Mouse (Mus musculus) forebrain, embryonic 14.5 days (tissue): ENCODE measurements around the gene Slc5a5. TPM values are rescaled to one million over a fixed set of nuclear protein-coding genes. Genes with fewer than 3 reads are reported as not detected.

Experiments
- ATAC-seq: fragments of 200-750 bp; cut with Nextera tagmentation; 2 replicates; pipeline ENCODE4 v1.8.0; 2017; ENCODE audit warnings: mild to moderate bottlenecking, moderate library complexity
- DNase-seq: peaks from one replicate; pipeline ENCODE4 v3.0.0-alpha.2; 2015; ENCODE audit warnings: low spot score
- H3K27ac ChIP-seq: fragments of 300-500 bp; sonication (generic); 2 replicates; pipeline ENCODE4 v1.5.1; 2014; ENCODE audit warnings: low read depth, mild to moderate bottlenecking, control low read depth, low read length, moderate library complexity
- H3K27me3 ChIP-seq: fragments of 300-500 bp; sonication (generic); replicated peaks from 2 replicates; pipeline ENCODE4 v1.6.1; 2014; ENCODE audit warnings: low read length, control low read depth, mixed read lengths; ENCODE audit not compliant: control insufficient read depth, insufficient read depth
- H3K36me3 ChIP-seq: fragments of 300-500 bp; sonication (generic); 2 replicates; pipeline ENCODE4 v1.6.1; 2014; ENCODE audit warnings: low read length, control low read depth; ENCODE audit not compliant: control insufficient read depth, insufficient read depth
- H3K4me1 ChIP-seq: fragments of 300-500 bp; sonication (generic); 2 replicates; pipeline ENCODE4 v1.6.1; 2014; ENCODE audit warnings: antibody characterized with exemption, low read length, control low read depth; ENCODE audit not compliant: control insufficient read depth, insufficient read depth
- H3K4me2 ChIP-seq: fragments of 300-500 bp; sonication (generic); 2 replicates; pipeline ENCODE4 v1.6.1; 2014; ENCODE audit warnings: mild to moderate bottlenecking, control low read depth, low read length
- H3K4me3 ChIP-seq: fragments of 300-500 bp; sonication (generic); 2 replicates; pipeline ENCODE4 v1.5.1; 2014; ENCODE audit warnings: low read depth, low read length, control low read depth
- H3K9ac ChIP-seq: fragments of 300-500 bp; sonication (generic); 2 replicates; pipeline ENCODE4 v1.6.1; 2014; ENCODE audit warnings: mild to moderate bottlenecking, low read length, control low read depth, moderate library complexity
- H3K9me3 ChIP-seq: fragments of 300-500 bp; sonication (generic); replicated peaks from 2 replicates; pipeline ENCODE4 v1.6.1; 2016; ENCODE audit warnings: low read length, control low read depth, mixed read lengths; ENCODE audit not compliant: control insufficient read depth
- WGBS: fragments of 180-500 bp; shearing (Covaris S2); extraction: QIAGEN DNeasy Blood & Tissue Kit; methylation state at CpG from one replicate; pipeline ENCODE4 v1.1.7; 2014; 5-methylcytosine and 5-hydroxymethylcytosine counted together
- polyA plus RNA-seq: library from polyadenylated mRNA; unstranded; fragments of >200 nt; fragmentation: Nextera tagmentation; extraction: Ambion mirVana; gene quantifications from 2 replicates; pipeline ENCODE4 v1.2.1, GENCODE M21; 2014

Gene Slc5a5
- polyA plus RNA-seq, 1 experiment from 2014 or later: 0.60 TPM

DNA sequence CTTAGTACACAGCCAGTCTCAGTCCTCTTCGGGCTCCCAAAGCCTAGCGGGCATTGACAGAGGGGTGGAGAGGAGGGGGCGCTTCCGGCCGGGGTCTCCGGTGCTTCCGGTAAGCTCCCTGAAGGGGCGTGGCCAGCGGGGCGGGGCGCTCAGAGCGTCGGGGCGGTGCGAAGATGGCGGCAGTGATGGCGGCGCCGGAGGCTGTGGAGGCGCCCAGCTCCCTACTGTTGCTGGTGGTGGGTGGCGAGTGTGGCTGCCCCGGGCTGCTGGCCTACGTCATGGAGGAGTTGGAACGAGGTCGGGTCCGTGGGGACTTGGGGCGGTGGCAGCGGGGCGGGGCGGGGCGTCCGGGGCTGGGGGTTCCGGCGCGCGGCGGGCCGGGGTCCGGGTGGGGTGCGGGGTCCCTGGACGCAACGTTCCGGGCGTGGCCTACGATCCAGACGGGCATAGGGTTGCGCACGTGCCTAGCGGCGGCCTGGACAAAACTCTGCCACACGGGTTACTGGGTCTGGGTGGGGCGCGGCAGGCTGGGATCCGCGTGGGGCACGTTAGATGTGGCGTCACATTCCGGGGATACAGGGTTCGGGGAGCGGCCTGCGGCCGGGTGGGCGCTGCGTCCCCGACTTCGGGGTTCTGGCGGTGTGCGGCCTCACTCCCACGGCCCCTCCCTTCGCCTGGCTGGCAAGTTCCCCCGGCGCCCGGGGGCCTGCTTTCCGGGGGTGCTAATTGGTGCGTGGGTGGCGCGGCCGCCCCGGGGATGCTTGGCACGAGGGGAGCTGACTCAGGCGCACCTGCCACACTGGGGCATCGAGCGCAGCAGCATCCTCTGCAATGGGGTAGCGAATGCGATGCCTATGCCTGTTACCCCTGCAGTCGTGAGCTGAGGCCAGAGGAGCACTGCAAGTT lies 13.5 kb upstream of the Slc5a5 start, which contains the start of gene Map1s:
TSS of gene Map1s (plus strand) at position 102 of the 906 bp plus-strand sequence.
- under 1% methylated on average over 67 of the region's 86 CpGs for WGBS
- peak within 1 kb of the TSS; percentile 84 for H3K4me3 ChIP-seq
- peak within 1 kb of the TSS; percentile 86 for H3K4me2 ChIP-seq
- H3K27me3 ChIP-seq: no peaks in the 10 kb centered on the region
- H3K9ac ChIP-seq: peak within 1 kb of the TSS; percentile 88
- H3K27ac ChIP-seq: peak within 1 kb of the TSS; percentile 92
- peaks cover 10% of the 10 kb centered on the region for H3K4me1 ChIP-seq
- peak; percentile 98 for ATAC-seq
- peak; percentile 96 for DNase-seq
- H3K9me3 ChIP-seq: no peaks in the 10 kb centered on the region
- H3K36me3 ChIP-seq: peaks cover 5% of the 10 kb centered on the region; the same call in 1 of the 2 replicates

DNA sequence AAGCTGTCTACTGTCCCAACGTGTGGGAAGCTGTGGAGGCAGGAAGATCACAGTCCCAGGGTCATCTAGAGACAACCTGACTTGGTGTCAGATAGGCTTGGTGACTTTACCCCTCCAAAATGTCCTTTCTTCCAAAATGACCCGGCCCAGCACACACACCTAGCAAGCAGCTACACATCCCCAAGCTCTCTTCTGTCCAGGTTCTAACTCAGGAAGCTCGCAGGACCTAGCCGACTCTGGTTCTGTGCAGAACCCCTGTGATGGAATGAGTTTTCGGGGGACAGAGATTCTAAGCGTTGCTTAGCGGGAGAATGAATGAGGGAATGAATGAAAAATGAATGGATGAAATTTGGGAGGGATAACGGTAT lies 12.9 kb upstream of the Slc5a5 start:
- no peaks in the 10 kb centered on the region for H3K9me3 ChIP-seq
- peak overlapping the region; percentile 84 for H3K4me3 ChIP-seq
- DNase-seq: no peak
- peak; percentile 30 for ATAC-seq
- 17% methylated on average over 8 of the region's 8 CpGs for WGBS
- no peaks in the 10 kb centered on the region for H3K36me3 ChIP-seq
- H3K27me3 ChIP-seq: no peaks in the 10 kb centered on the region
- peak overlapping the region; percentile 86 for H3K4me2 ChIP-seq
- peak overlapping the region; percentile 92 for H3K27ac ChIP-seq
- peak overlapping the region; percentile 88 for H3K9ac ChIP-seq
- peaks cover 10% of the 10 kb centered on the region for H3K4me1 ChIP-seq

DNA sequence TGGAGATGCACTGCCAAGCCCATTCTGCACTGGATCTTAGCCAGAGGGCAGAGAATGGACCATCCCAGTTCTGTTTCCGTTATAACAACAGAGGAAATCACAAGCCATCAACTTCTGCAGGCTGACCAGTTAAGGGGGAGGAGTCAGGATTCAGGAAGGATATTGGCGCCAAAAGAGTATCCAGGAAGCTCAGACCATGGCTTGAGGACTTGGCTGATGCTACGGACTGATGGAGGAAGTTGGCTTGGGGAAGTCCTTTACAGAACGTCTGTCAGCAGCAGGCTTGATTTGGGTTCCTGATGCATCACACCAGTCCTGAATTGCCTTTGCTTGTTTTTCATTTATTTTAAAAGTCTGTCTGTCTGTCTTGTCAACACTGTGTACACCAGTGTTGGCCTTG lies 12.0 kb upstream of the Slc5a5 start:
- DNase-seq (no peak), ATAC-seq (no peak)
- Histone ChIP-seq H3K4me3 (no peak overlapping the region), H3K4me2 (no peak overlapping the region), H3K9ac (no peak overlapping the region), H3K9me3 (no peaks in the 10 kb centered on the region), H3K27me3 (no peaks in the 10 kb centered on the region), H3K4me1 (peaks cover 10% of the 10 kb centered on the region), H3K27ac (no peak overlapping the region), H3K36me3 (no peaks in the 10 kb centered on the region)
- 70% methylated on average over 4 of the region's 4 CpGs for WGBS

DNA sequence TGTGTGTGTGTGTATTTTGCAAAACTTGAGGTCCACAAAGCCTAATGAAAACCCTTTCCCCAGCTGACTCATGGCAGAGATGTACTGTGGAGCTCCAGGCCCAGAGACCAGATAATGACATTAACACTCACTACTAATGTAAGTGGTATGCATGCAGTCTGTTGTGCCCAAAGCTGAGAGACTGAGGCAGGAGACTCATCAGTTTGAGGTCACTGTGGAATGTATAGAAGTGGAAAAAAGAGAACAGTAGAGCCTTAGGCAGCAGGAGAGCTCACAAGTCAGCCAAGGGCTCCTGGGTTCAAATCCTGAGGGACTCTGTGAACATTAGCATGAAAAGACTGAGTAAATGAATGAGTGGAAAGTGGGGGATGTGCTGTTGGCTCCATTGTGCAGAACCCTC lies 11.0 kb upstream of the Slc5a5 start:
- H3K4me1 ChIP-seq: peaks cover 10% of the 10 kb centered on the region
- H3K27me3 ChIP-seq: no peaks in the 10 kb centered on the region
- no peak overlapping the region for H3K27ac ChIP-seq
- no peaks in the 10 kb centered on the region for H3K36me3 ChIP-seq
- H3K9ac ChIP-seq: no peak overlapping the region
- ATAC-seq (no peak), DNase-seq (no peak)
- H3K4me3 ChIP-seq: no peak overlapping the region
- H3K9me3 ChIP-seq: no peaks in the 10 kb centered on the region
- H3K4me2 ChIP-seq: no peak overlapping the region

DNA sequence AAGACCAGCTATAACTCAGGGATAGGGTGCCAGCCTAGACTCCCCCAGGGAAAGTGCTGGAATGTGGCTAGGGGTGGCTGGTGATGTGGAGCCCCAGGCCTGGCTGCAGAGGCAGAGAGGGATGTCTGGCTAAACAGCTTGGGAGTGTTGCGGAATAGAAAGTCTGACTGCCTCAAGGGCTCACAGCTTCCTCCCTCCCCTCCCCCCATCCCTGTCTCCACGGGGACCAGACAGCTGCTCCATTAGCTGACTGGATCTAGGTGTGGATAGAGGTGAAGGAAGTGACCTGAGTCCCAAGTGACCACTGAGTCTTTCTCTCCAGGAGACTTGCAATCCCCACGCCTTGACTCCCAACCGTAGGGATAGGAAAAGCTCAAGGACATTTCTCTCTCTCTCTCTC lies 10.6 kb upstream of the Slc5a5 start:
- no peaks in the 10 kb centered on the region for H3K36me3 ChIP-seq
- H3K4me2 ChIP-seq: no peak overlapping the region
- no peaks in the 10 kb centered on the region for H3K27me3 ChIP-seq
- no peak for ATAC-seq
- no peak for DNase-seq
- no peak overlapping the region for H3K27ac ChIP-seq
- H3K9ac ChIP-seq: no peak overlapping the region
- H3K9me3 ChIP-seq: no peaks in the 10 kb centered on the region
- peaks cover 13% of the 10 kb centered on the region for H3K4me1 ChIP-seq
- 42% methylated on average over 4 of the region's 4 CpGs for WGBS
- H3K4me3 ChIP-seq: no peak overlapping the region

DNA sequence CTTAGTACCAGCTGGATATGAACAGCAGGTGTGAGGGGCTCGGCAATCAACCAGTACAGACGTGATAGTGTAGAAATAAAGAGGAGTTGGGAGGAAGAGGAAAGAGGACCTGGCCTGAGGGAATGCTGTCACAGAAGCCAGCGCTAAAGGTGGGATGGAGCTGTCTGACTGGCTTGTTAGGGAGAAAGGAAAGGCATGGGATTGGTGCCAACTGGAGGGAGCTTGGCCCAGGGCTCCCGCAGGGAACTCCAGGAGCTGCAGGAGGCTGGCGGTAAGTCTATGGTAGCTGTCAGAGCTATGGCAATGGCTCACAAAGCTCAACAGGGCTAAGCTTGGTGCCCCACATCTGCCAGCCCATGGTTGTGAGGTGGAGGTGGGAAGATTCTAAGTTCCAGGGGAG lies 9.7 kb upstream of the Slc5a5 start:
- Histone ChIP-seq H3K4me2 (no peak overlapping the region), H3K4me1 (peaks cover 13% of the 10 kb centered on the region), H3K9ac (no peak overlapping the region), H3K36me3 (no peaks in the 10 kb centered on the region), H3K27ac (no peak overlapping the region), H3K27me3 (no peaks in the 10 kb centered on the region), H3K4me3 (no peak overlapping the region), H3K9me3 (no peaks in the 10 kb centered on the region)
- 29% methylated on average over 5 of the region's 5 CpGs for WGBS
- no peak for ATAC-seq
- DNase-seq: no peak

DNA sequence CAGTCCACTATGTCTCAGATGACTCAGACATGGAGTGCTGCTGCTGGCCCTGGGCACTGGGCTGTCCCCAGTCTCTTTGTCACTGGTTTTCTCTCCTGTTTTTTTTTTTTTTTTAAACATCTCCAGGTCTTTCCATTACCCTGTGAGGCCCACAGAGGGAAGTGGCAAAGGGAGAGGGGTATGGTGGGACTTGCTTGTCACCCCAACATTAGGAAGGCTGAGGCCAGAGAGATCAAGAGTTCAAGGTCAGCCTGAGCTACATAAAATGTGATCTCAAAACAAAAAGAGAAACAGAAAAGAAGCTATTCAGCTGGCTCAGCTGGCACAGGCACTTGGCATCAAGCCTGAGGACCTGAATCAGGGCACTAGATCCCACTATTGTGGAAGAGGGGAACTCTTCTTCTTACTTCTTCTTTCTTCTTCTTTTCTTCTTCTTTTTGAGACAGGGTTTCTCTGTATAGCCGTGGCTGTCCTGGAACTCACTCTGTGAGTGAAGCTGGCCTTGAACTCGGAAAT lies 8.4 kb upstream of the Slc5a5 start:
- Histone ChIP-seq H3K27ac (no peak overlapping the region), H3K4me2 (no peak overlapping the region), H3K36me3 (peaks cover 4% of the 10 kb centered on the region; the same call in 1 of the 2 replicates), H3K9ac (no peak overlapping the region), H3K27me3 (no peaks in the 10 kb centered on the region), H3K4me3 (no peak overlapping the region), H3K9me3 (no peaks in the 10 kb centered on the region), H3K4me1 (peaks cover 12% of the 10 kb centered on the region)
- 85% methylated on average over 2 of the region's 2 CpGs for whole genome bisulfite sequencing
- DNase-seq (no peak), ATAC-seq (no peak)

DNA sequence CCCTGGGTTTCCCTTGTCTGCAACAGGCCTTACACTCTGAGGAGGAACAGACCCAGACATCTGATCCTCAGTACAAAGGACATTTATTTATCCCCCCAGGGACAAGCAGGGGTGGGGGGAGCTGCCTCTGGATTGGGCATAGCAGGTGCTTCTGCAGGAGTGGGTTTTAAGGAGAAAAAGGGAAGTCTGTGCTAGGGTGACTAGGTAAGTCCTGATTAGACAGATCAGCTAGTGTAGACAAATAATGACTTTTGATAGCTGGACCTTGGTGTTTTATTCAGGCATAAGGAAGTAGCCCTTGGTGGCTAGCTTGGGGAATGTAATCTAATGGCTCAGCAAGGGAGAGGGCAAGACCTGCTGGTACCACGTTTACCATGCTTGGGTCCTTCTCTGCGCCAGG lies 6.7 kb upstream of the Slc5a5 start:
- ATAC-seq: no peak
- Histone ChIP-seq H3K4me3 (no peak overlapping the region), H3K4me2 (no peak overlapping the region), H3K9ac (no peak overlapping the region), H3K4me1 (peaks cover 8% of the 10 kb centered on the region), H3K27ac (no peak overlapping the region), H3K9me3 (no peaks in the 10 kb centered on the region), H3K36me3 (peaks cover 21% of the 10 kb centered on the region), H3K27me3 (no peaks in the 10 kb centered on the region)
- DNase-seq: no peak
- 78% methylated on average over 2 of the region's 2 CpGs for WGBS

DNA sequence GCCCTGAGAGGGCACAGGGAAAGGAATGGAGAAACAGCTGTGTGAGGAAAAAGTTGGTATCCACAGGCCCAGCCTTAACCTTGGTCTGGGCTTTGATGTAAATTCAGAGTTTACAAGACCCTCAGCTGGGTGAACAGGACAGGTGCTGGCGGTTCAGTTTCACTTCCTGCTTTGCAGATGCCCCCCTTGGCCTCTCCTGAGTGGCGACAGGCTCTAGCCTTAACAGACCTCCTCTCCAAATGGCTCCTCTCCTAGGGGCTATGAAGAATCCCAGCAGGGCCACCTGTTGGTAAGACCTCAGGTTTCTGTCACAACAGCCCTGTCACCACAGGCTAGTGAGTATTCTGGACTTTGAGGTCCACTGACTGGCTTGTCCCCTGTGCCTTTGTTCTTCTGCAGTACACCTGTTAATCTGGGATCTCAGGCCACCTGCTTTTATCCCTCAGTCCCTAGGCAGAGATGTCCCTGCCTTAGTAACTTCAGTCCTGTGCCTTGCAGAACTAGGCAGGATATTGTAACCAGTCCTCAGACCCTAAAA lies 6.2 kb upstream of the Slc5a5 start:
- peak overlapping the region; percentile 82; the same call in 1 of the 2 replicates for H3K4me3 ChIP-seq
- DNase-seq (no peak), ATAC-seq (no peak)
- no peaks in the 10 kb centered on the region for H3K9me3 ChIP-seq
- H3K27me3 ChIP-seq: peaks cover under 1% of the 10 kb centered on the region; the same call in 1 of the 2 replicates
- H3K27ac ChIP-seq: 0 out of 2 replicates have a peak overlapping the region, but pooled peaks have one; percentile 33
- WGBS: 63% methylated on average over 2 of the region's 2 CpGs
- peaks cover 8% of the 10 kb centered on the region for H3K4me1 ChIP-seq
- peak overlapping the region; percentile 52; the same call in 1 of the 2 replicates for H3K9ac ChIP-seq
- H3K36me3 ChIP-seq: peaks cover 25% of the 10 kb centered on the region
- H3K4me2 ChIP-seq: peak overlapping the region; percentile 90; the same call in 1 of the 2 replicates
